Mouse (Mus musculus) cerebral cortex, adult 2 months (tissue): Measurements from ENCODE around the gene Macrod1.

ENCODE experiments used
- WGBS: fragments of 180-500 bp; shearing (Covaris S2); methylation state at CpG from one replicate; pipeline ENCODE4 v1.1.7; 2018; 5-methylcytosine and 5-hydroxymethylcytosine counted together

The Macrod1 gene

GRCm38 (mm10) chr19:7168423-7168822 is 111.8 kb downstream of the Macrod1 start:
- 75% methylated on average over 2 of the region's 2 CpGs for WGBS

- 93% methylated on average over 6 of the region's 6 CpGs for WGBS
These were observed 114.3 kb downstream of the Macrod1 start for GRCm38 (mm10) chr19:7170916-7171315.

GRCm38 (mm10) chr19:7171447-7171846 is 114.8 kb downstream of the Macrod1 start:
- 35% methylated on average over 8 of the region's 8 CpGs for WGBS

- 24% methylated on average over 13 of the region's 13 CpGs for WGBS
These were observed 115.6 kb downstream of the Macrod1 start for GRCm38 (mm10) chr19:7172051-7172866.

- WGBS = 50% methylated on average over 11 of the region's 11 CpGs
These were observed 119.6 kb downstream of the Macrod1 start for GRCm38 (mm10) chr19:7176041-7176696.

- WGBS = 55% methylated on average over 13 of the region's 13 CpGs
These were observed 121.3 kb downstream of the Macrod1 start for GRCm38 (mm10) chr19:7177804-7178511.

GRCm38 (mm10) chr19:7178841-7179452 is 122.3 kb downstream of the Macrod1 start:
- 72% methylated on average over 3 of the region's 3 CpGs for WGBS

GRCm38 (mm10) chr19:7180756-7181405 is 124.3 kb downstream of the Macrod1 start:
- 79% methylated on average over 8 of the region's 8 CpGs for WGBS

GRCm38 (mm10) chr19:7181496-7181895 is 124.9 kb downstream of the Macrod1 start:
- 64% methylated on average over 7 of the region's 7 CpGs for WGBS

GRCm38 (mm10) chr19:7182273-7182949 is 125.8 kb downstream of the Macrod1 start:
- WGBS = 32% methylated on average over 23 of the region's 23 CpGs

- 72% methylated on average over 11 of the region's 11 CpGs for WGBS
These were observed 126.8 kb downstream of the Macrod1 start for GRCm38 (mm10) chr19:7183419-7183818.

GRCm38 (mm10) chr19:7185059-7185458 is 128.4 kb downstream of the Macrod1 start:
- WGBS = 73% methylated on average over 4 of the region's 4 CpGs

- 62% methylated on average over 18 of the region's 18 CpGs for WGBS
These were observed 129.2 kb downstream of the Macrod1 start for GRCm38 (mm10) chr19:7185715-7186291.

GRCm38 (mm10) chr19:7187157-7187556 is 130.5 kb downstream of the Macrod1 start:
- WGBS = 55% methylated on average over 5 of the region's 5 CpGs

GRCm38 (mm10) chr19:7189026-7189425 is 132.4 kb downstream of the Macrod1 start:
- 83% methylated on average over 4 of the region's 4 CpGs for WGBS

- WGBS = 68% methylated on average over 5 of the region's 5 CpGs
These were observed 134.4 kb downstream of the Macrod1 start for GRCm38 (mm10) chr19:7190986-7191385.

GRCm38 (mm10) chr19:7191639-7192038 is 135.0 kb downstream of the Macrod1 start:
- WGBS = 68% methylated on average over 6 of the region's 6 CpGs

- 66% methylated on average over 2 of the region's 2 CpGs for WGBS
These were observed 136.0 kb downstream of the Macrod1 start for GRCm38 (mm10) chr19:7192561-7192967.

- WGBS = 25% methylated on average over 33 of the region's 33 CpGs
These were observed 139.5 kb downstream of the Macrod1 start for GRCm38 (mm10) chr19:7195900-7196728.
